Mouse (Mus musculus): ENCODE measurements around the gene Dcpp1. TPM values are rescaled to one million over a fixed set of nuclear protein-coding genes. Genes with fewer than 3 reads are reported as not detected.

The Dcpp1 gene
- polyA plus RNA-seq, 1 experiment from 2014 or later: not detected

DNA sequence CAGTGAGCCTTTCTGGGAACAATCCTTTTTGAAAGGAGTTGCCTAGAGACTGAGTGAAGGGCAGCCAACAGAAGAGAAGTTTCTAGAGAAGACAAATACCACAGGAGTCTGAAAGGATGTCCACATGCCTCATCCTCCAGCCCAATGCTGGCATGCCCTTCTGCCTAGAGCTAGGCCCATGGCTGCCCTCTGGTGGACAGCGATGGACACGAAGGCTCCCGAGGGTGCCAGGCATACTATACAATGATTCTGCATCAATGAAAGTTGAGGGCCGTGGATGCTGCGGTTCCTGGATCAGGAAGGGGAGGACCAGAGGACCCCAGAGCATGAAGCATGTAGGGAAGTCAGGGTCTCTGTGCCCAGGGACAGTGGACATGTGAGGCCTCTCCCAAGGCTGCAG lies 27.4 kb upstream of the Dcpp1 start:
- no peak for ATAC-seq (ENCODE audit: low FRiP score, low TSS enrichment)
- no peak overlapping the region for H3K4me3 ChIP-seq (replicated peaks; ENCODE audit: low read depth, low read length)
- no peaks in the 10 kb centered on the region for H3K4me1 ChIP-seq (ENCODE audit: control insufficient read depth, insufficient read depth, low read length)
- H3K27me3 ChIP-seq (ENCODE audit: control insufficient read depth, insufficient read depth, low read length): no peaks in the 10 kb centered on the region
- no peak overlapping the region for H3K4me2 ChIP-seq (ENCODE audit: low read length)
- no peak overlapping the region for H3K9ac ChIP-seq (replicated peaks; ENCODE audit: low read length)
- H3K27ac ChIP-seq (replicated peaks; ENCODE audit: low read depth, low read length): no peak overlapping the region
- DNase-seq: peak; percentile 68
- 26% methylated on average over 5 of the region's 5 CpGs for WGBS
- H3K36me3 ChIP-seq (ENCODE audit: control insufficient read depth, insufficient read depth, low read length): no peaks in the 10 kb centered on the region
- H3K9me3 ChIP-seq (ENCODE audit: control insufficient read depth, low read length): no peaks in the 10 kb centered on the region

DNA sequence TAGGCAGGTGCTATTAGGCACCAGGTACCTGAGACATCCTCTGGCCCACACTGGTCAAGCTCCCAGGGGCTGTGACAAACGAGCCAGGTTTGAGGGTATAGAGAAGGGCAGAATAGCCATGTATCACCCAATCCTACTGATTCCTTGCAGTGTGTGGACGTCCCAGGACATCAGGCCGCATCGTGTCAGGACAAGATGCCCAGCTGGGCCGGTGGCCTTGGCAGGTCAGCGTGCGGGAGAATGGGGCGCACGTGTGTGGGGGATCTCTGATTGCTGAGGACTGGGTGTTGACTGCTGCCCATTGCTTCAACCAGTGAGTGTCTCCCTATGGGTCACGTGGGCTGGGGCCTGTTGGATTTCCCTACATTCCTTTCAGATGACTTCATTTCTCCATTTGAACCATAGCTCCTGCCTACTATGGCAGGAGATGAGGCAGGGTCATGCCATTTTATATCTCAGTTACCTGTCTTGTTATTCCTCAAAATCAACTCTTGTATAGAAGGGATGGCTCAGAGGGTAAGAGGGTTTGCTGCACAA lies 26.4 kb upstream of the Dcpp1 start:
- no peaks in the 10 kb centered on the region for H3K36me3 ChIP-seq (ENCODE audit: control insufficient read depth, insufficient read depth, low read length)
- no peak overlapping the region for H3K27ac ChIP-seq (replicated peaks; ENCODE audit: low read depth, low read length)
- H3K9ac ChIP-seq (replicated peaks; ENCODE audit: low read length): no peak overlapping the region
- no peaks in the 10 kb centered on the region for H3K27me3 ChIP-seq (ENCODE audit: control insufficient read depth, insufficient read depth, low read length)
- 88% methylated on average over 10 of the region's 10 CpGs for WGBS
- DNase-seq (no peak), ATAC-seq (ENCODE audit: low FRiP score, low TSS enrichment) (no peak)
- no peaks in the 10 kb centered on the region for H3K4me1 ChIP-seq (ENCODE audit: control insufficient read depth, insufficient read depth, low read length)
- no peaks in the 10 kb centered on the region for H3K9me3 ChIP-seq (ENCODE audit: control insufficient read depth, low read length)
- no peak overlapping the region for H3K4me3 ChIP-seq (replicated peaks; ENCODE audit: low read depth, low read length)
- H3K4me2 ChIP-seq (ENCODE audit: low read length): no peak overlapping the region

DNA sequence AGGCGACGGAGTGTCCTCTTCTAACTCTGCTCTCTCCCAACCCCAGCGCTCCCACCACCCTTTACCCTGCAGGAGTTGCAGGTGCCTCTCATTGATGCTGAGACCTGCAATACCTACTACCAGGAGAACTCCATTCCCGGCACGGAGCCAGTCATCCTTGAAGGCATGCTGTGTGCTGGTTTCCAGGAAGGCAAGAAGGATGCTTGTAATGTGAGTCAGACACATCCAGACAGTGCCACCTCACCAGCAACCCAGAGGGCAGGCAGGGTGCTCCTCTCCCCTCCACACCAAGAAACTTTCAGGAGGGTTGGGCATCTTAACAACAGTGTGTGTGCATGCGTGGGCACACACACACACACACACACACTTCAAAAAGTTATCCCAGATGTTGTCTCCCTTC lies 23.5 kb upstream of the Dcpp1 start:
- DNase-seq: no peak
- Histone ChIP-seq H3K27me3 (ENCODE audit: control insufficient read depth, insufficient read depth, low read length) (no peaks in the 10 kb centered on the region), H3K27ac (replicated peaks; ENCODE audit: low read depth, low read length) (no peak overlapping the region), H3K9ac (replicated peaks; ENCODE audit: low read length) (no peak overlapping the region), H3K4me3 (replicated peaks; ENCODE audit: low read depth, low read length) (no peak overlapping the region), H3K4me1 (ENCODE audit: control insufficient read depth, insufficient read depth, low read length) (no peaks in the 10 kb centered on the region), H3K9me3 (ENCODE audit: control insufficient read depth, low read length) (no peaks in the 10 kb centered on the region), H3K36me3 (ENCODE audit: control insufficient read depth, insufficient read depth, low read length) (no peaks in the 10 kb centered on the region), H3K4me2 (ENCODE audit: low read length) (no peak overlapping the region)
- WGBS: 81% methylated on average over 6 of the region's 6 CpGs
- ATAC-seq (ENCODE audit: low FRiP score, low TSS enrichment): no peak

DNA sequence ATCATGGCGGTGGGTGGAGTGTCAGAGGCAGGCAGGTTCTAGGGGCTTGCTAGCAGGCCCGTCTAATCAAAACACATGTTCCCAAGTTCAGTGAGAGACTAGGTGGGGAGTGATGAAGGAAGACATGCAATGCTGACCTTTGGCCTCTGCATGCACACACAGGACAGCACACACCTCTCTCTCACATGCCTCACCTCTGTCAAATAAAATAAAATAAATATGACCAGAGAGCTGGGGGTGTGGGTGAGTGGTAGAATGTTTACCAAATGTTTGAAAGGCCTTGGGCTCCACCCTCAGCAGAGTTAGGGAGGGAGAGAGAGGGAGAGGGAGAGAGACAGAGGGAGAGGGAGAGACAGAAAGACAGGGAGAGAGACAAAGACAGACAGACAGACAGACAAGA lies 22.8 kb upstream of the Dcpp1 start:
- Histone ChIP-seq H3K9ac (replicated peaks; ENCODE audit: low read length) (no peak overlapping the region), H3K4me3 (replicated peaks; ENCODE audit: low read depth, low read length) (no peak overlapping the region), H3K4me2 (ENCODE audit: low read length) (no peak overlapping the region), H3K36me3 (ENCODE audit: control insufficient read depth, insufficient read depth, low read length) (no peaks in the 10 kb centered on the region), H3K9me3 (ENCODE audit: control insufficient read depth, low read length) (no peaks in the 10 kb centered on the region), H3K4me1 (ENCODE audit: control insufficient read depth, insufficient read depth, low read length) (no peaks in the 10 kb centered on the region), H3K27me3 (ENCODE audit: control insufficient read depth, insufficient read depth, low read length) (no peaks in the 10 kb centered on the region), H3K27ac (replicated peaks; ENCODE audit: low read depth, low read length) (no peak overlapping the region)
- WGBS: 88% methylated on average over 2 of the region's 2 CpGs
- ATAC-seq (ENCODE audit: low FRiP score, low TSS enrichment): no peak
- DNase-seq: no peak

DNA sequence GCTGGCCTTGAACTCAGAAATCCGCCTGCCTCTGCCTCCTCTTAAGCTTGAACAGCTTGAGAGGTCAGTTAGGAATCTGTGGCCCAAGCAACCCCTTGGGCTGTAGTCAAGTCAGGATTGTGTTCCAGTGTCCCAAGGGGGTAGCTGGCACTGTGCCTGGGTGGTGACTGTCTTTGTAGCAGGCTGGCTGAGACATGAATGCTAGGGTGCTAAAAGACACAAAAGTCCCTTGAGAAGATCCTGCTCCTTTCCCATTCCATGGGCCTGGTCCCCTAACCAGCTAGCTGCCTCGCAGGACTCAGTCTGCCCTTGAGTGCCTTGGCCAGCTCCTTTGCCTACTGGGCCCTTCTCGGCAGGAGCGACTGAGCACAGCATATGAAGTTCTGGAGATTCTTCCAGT lies 17.8 kb upstream of the Dcpp1 start:
- Histone ChIP-seq H3K9me3 (ENCODE audit: control insufficient read depth, low read length) (no peaks in the 10 kb centered on the region), H3K4me2 (ENCODE audit: low read length) (no peak overlapping the region), H3K9ac (replicated peaks; ENCODE audit: low read length) (no peak overlapping the region), H3K27ac (replicated peaks; ENCODE audit: low read depth, low read length) (no peak overlapping the region), H3K4me1 (ENCODE audit: control insufficient read depth, insufficient read depth, low read length) (no peaks in the 10 kb centered on the region), H3K4me3 (replicated peaks; ENCODE audit: low read depth, low read length) (no peak overlapping the region), H3K27me3 (ENCODE audit: control insufficient read depth, insufficient read depth, low read length) (no peaks in the 10 kb centered on the region), H3K36me3 (ENCODE audit: control insufficient read depth, insufficient read depth, low read length) (no peaks in the 10 kb centered on the region)
- 83% methylated on average over 4 of the region's 4 CpGs for WGBS
- ATAC-seq (ENCODE audit: low FRiP score, low TSS enrichment) (no peak), DNase-seq (no peak)

DNA sequence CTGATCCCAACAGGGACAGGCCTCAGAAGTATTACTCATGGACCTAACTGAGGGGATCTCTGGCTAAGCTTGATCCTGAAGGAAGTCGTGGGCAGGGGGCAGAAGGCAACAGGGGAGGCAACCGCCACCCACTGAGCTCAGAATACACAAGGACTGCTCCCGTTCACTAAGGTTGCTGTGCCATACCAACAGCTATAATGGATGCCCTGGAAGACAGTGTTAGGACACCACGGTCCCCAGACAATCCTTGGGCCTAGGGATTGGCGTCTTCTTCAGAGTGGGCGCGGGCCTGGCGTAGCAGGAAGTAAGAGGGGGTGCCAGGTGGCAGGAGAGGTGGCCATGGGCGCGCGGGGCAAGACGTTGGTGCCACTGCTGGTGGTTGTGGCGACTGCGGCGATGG lies 12.9 kb upstream of the Dcpp1 start, which contains the start of gene Prss21:
Gene Prss21, plus strand, starts transcription at position 301 of the 400 bp plus-strand sequence.
- no peak within 1 kb of the TSS for H3K4me2 ChIP-seq (ENCODE audit: low read length)
- ATAC-seq (ENCODE audit: low FRiP score, low TSS enrichment): no peak
- WGBS: 87% methylated on average over 15 of the region's 15 CpGs
- H3K4me3 ChIP-seq (replicated peaks; ENCODE audit: low read depth, low read length): no peak within 1 kb of the TSS
- no peak within 1 kb of the TSS for H3K27ac ChIP-seq (replicated peaks; ENCODE audit: low read depth, low read length)
- no peaks in the 10 kb centered on the region for H3K36me3 ChIP-seq (ENCODE audit: control insufficient read depth, insufficient read depth, low read length)
- no peak within 1 kb of the TSS for H3K9ac ChIP-seq (replicated peaks; ENCODE audit: low read length)
- DNase-seq: no peak
- no peaks in the 10 kb centered on the region for H3K4me1 ChIP-seq (ENCODE audit: control insufficient read depth, insufficient read depth, low read length)
- no peaks in the 10 kb centered on the region for H3K27me3 ChIP-seq (ENCODE audit: control insufficient read depth, insufficient read depth, low read length)
- H3K9me3 ChIP-seq (ENCODE audit: control insufficient read depth, low read length): no peaks in the 10 kb centered on the region

DNA sequence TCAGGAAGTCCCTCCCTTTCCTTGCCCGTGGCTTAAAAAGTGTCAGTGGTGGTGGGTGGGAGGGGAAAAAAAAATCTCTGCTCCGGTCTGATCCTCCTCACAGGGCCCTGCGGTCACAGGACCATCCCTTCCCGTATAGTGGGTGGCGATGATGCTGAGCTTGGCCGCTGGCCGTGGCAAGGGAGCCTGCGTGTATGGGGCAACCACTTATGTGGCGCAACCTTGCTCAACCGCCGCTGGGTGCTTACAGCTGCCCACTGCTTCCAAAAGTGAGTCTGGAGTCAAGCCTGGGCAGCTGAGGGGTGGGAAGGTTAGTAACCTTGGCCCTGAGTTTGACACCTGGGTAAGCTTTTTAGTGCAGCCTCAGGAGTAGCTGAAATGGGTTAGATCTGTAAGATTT lies 12.2 kb upstream of the Dcpp1 start:
- Histone ChIP-seq H3K4me3 (replicated peaks; ENCODE audit: low read depth, low read length) (no peak overlapping the region), H3K9ac (replicated peaks; ENCODE audit: low read length) (no peak overlapping the region), H3K27me3 (ENCODE audit: control insufficient read depth, insufficient read depth, low read length) (no peaks in the 10 kb centered on the region), H3K27ac (replicated peaks; ENCODE audit: low read depth, low read length) (no peak overlapping the region), H3K4me1 (ENCODE audit: control insufficient read depth, insufficient read depth, low read length) (no peaks in the 10 kb centered on the region), H3K36me3 (ENCODE audit: control insufficient read depth, insufficient read depth, low read length) (no peaks in the 10 kb centered on the region), H3K4me2 (ENCODE audit: low read length) (no peak overlapping the region), H3K9me3 (ENCODE audit: control insufficient read depth, low read length) (no peaks in the 10 kb centered on the region)
- 91% methylated on average over 11 of the region's 11 CpGs for WGBS
- ATAC-seq (ENCODE audit: low FRiP score, low TSS enrichment) (no peak), DNase-seq (no peak)

DNA sequence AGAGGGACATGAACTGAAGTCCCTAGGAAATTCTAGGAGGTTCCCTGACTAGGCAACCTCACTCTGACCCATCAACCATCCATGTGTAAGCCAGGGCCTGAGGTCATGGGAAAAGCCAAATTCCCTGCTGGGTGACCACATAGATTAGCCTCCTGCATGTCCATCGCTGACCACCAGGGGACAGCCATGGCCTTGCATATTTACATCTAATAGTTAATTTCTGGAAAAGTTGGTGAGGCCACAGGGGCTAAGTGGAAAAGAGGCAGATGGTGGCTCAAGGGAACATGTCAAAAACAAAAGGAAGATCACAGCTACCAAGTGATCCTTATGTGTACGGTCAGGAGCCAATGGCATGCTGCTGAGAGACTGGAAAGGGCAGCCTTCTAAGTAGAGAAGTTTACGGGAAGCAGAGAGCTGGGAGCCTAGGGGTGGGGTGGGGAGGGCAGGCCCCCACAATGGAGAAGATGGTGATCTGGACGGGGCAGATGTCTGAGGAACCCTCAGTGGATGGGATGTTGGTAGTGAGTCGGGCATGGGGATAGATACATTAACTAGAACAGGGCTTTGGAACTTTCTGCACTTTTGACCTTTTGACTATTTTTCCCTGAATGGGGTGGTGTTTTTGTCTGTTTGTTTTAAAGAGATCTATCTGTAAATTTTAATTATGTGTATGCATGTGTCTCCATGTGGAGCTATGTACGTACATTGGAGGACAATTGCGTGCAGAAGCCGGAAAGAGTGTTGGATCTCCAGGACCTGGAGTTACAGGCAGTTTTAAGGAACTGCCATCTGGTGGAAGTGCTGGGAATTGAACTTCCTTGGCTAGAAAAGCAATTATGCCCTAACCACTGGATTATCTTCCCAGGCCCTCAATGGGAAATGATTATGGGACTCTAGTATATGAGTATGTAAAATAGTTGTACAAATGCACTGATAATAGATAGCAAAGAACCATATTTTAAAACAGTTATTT lies 6.5 kb upstream of the Dcpp1 start:
- no peaks in the 10 kb centered on the region for H3K36me3 ChIP-seq (ENCODE audit: control insufficient read depth, insufficient read depth, low read length)
- no peaks in the 10 kb centered on the region for H3K9me3 ChIP-seq (ENCODE audit: control insufficient read depth, low read length)
- no peaks in the 10 kb centered on the region for H3K4me1 ChIP-seq (ENCODE audit: control insufficient read depth, insufficient read depth, low read length)
- no peak overlapping the region for H3K9ac ChIP-seq (replicated peaks; ENCODE audit: low read length)
- no peak overlapping the region for H3K4me3 ChIP-seq (replicated peaks; ENCODE audit: low read depth, low read length)
- H3K4me2 ChIP-seq (ENCODE audit: low read length): no peak overlapping the region
- WGBS: 49% methylated on average over 8 of the region's 8 CpGs
- ATAC-seq (ENCODE audit: low FRiP score, low TSS enrichment) (no peak), DNase-seq (peak; percentile 72)
- no peaks in the 10 kb centered on the region for H3K27me3 ChIP-seq (ENCODE audit: control insufficient read depth, insufficient read depth, low read length)
- no peak overlapping the region for H3K27ac ChIP-seq (replicated peaks; ENCODE audit: low read depth, low read length)

DNA sequence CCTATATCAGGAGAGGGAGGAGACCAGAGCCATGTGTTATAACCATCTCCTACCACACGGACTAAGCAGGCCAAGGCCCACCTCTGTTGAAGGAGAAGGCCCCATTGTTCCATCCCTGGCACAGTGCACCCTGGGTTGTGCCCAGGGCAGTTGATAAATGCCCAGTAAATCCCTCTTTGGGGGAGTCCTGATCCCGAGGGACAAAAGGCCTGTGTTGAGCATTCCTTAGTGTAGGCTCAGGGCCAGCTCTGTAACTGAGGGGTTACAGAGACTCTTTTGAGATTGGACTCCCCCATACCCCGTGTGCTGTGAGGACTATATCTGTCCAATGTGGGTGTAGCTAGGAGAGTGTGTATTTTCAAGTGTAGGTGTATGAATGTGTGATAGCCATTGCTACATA lies 3.9 kb upstream of the Dcpp1 start:
- WGBS: 57% methylated on average over 3 of the region's 3 CpGs
- H3K9ac ChIP-seq (replicated peaks; ENCODE audit: low read length): no peak overlapping the region
- H3K27ac ChIP-seq (replicated peaks; ENCODE audit: low read depth, low read length): no peak overlapping the region
- no peaks in the 10 kb centered on the region for H3K27me3 ChIP-seq (ENCODE audit: control insufficient read depth, insufficient read depth, low read length)
- no peaks in the 10 kb centered on the region for H3K9me3 ChIP-seq (ENCODE audit: control insufficient read depth, low read length)
- H3K36me3 ChIP-seq (ENCODE audit: control insufficient read depth, insufficient read depth, low read length): no peaks in the 10 kb centered on the region
- H3K4me2 ChIP-seq (ENCODE audit: low read length): no peak overlapping the region
- DNase-seq: peak; percentile 51
- no peaks in the 10 kb centered on the region for H3K4me1 ChIP-seq (ENCODE audit: control insufficient read depth, insufficient read depth, low read length)
- ATAC-seq (ENCODE audit: low FRiP score, low TSS enrichment): peak; percentile 62
- H3K4me3 ChIP-seq (replicated peaks; ENCODE audit: low read depth, low read length): no peak overlapping the region
